Mouse (Mus musculus) cerebellum, postnatal 36 days (tissue): ENCODE measurements around the gene Prpf3.
"Not testable (repeated sequence)": the region's sequence is repeated elsewhere in the genome, so short reads cannot be mapped to it uniquely, and the experiment has no call there.

Experiments used
- DNase-seq, 2 experiments: peaks; one replicate each; pipeline ENCODE4 v3.0.0; 2021 to 2022; ENCODE audit warnings: mixed read lengths in 2 of 2

Prpf3 gene

DNA sequence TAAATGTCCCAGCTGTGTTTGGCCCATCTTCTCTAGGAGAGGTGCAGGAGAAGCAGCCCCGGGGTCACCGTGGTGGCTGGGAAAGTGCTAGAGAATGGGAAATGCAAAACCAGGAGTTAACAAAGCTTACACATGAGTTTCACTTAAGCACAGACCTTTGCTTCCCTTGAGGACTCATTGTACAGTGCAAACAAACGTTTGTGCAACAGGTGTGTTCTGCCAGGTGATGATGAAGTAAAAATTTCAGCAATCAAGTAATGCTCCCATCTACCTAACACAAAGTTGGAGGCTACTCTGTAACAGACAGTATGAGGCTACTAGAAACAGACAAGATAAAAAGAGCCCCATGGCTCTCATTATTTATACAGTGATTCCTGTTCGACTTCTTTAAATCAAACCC, 23.4 kb upstream of the Prpf3 start:
- no peak for DNase-seq

DNA sequence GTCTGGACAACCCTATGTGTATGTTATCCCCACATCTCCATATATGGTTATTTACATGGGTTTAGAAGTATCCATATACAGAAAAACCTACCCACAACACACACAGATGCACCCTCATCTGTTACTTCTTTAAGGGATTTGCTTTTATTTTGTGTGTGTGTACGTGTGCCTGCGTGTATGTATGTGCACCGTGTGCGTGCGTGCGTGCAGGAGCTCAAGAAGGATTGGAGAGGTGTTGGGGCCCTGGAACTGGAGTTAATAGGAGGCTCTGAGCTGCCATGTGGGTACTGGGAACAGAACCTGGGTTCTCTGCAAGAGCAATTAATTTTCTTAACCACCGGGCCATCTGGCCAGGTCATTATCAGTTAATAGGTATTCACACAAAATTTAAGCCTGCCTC, 16.4 kb upstream of the Prpf3 start:
- no peak for DNase-seq

DNA sequence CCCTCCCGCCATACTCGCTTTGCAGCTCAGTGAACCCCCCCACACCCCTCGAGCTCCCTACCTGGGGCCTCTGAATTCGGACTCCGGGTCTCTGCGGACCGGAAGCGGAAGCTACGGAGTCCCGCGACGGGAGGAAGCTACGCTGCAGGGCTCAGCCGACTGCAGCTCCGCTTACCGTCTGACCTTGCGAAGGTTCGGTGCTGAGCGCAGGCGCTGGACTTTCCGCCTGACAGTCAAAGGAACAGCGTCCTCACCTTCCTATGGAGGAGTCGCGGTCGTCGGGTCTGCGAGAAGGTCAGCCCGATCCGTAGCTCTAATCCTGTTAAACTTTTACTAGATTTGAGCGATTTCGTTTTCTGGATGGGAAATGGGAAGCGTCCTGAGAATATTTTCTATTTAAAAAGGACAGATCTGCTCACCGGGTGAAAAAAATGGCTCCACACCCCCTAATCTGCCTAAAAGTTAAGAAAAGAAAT, 15.7 kb upstream of the Prpf3 start, which contains the start of gene Mrps21:
TSS of gene Mrps21 (minus strand) at position 128 of the 476 bp plus-strand sequence.
- DNase-seq: peak; percentile 83 to 88

DNA sequence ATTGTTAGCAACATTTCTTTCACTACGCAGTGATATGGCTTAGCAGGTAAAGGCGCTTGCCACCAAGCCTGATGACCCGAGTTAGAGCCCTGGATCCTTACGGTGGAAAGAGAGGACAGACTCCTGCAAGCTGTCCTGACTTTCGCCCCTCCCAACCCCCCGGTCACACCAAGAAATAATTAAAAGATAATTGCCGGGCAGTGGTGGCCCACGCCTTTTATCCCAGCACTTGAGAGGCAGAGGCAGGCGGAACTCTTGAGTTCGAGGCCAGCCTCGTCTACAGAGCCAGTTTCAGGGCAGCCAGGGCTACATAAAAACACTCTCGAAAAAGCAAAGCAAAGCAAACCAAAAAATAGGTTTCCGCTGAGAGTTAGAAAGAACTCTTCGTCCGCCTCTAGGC, 15.3 kb upstream of the Prpf3 start:
- DNase-seq: no peak

DNA sequence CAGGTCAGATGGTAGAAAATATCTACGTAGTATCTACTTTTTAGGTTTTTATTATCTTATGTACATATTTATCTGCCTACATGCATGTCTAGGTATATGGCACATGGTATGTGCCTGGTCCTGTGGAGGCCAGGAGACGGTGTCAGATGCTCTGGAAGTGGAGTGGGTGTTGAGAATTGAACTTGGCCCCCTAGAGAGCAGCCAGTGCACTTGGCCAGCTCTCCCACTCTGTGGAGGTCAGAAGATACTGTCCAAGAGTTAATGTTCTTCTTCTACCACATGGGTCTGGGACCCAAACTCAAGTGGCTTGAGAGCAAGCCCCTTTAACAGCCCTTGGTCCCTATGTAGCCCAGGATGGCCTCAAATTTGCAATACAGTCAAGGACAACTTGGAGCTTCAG, 11.7 kb upstream of the Prpf3 start:
- DNase-seq: no peak

DNA sequence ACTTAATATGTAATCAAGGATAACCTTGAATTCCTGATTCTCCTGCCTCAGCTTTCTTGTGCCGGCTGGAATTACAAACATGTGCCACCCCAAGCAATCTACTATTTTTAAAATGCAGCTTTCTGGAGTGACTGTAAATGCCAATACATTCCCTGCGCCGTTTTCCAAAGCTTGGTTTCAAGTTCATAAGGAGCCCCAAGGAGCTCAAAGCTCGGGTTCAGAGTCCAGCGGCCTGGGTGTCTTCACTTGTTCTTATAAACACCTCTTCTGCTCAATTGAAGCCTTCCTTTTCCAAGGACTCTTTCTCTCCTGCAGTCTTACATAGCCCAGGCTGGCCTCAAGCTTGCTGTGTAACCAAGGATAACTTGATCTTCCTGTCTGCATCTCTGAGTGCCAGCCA, 10.4 kb upstream of the Prpf3 start:
- DNase-seq: no peak

DNA sequence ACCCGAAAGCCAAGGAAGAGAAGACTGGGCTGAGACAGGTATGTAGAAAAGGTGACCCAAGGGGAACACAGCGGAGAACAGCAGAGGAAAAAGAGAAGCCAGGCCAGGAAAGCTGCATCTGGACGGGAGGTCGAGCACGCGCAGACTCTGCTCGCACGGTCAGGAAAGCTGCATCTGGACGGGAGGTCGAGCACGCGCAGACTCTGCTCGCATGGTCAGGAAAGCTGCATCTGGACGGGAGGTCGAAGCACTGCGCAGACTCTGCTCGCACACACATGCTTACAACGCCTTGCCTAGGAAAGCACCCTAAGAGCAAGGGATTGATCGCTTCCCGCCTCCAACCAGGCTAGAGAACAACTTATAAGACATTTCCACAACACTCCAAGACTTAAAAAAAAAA, 9.9 kb upstream of the Prpf3 start:
- DNase-seq: no peak

DNA sequence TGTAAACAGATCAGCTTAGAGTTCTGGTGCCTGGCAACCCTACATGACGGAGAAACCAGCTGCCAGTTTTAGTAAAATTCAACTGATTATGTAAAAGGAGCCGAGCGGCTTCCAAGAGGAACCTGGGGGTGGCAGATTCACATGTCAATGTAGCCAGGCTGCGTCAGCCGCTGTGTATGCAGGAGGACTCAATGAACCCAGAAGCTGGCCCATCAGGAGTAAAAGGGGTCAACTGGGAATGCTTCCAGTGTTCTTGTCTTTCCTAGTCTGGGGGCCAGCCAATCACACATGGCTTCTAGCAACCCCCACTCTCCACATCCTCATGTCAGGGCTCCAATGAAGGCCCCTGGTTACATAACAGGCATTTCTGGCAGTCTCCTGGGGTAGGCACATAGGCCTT, 9.4 kb upstream of the Prpf3 start:
- DNase-seq: no peak

DNA sequence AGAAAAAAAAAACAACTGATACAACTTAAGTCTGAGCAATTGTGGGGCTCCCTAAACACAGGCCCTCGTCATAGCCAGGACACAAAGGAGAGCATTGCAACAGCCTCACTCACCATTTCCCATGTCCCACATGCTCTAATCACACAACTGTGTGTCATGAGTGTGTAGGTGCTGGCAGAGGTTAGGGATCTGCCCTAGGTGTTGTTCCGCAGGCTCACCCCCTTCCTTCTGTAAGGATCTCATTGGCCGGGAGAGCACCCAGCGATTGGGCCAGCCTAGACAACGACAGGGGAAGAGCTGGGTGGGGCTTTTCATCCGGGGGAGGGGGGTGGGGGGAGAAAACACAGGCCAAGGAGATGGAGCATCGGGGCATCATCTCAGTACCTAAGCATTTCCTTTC, 7.9 kb upstream of the Prpf3 start:
- DNase-seq: no peak

DNA sequence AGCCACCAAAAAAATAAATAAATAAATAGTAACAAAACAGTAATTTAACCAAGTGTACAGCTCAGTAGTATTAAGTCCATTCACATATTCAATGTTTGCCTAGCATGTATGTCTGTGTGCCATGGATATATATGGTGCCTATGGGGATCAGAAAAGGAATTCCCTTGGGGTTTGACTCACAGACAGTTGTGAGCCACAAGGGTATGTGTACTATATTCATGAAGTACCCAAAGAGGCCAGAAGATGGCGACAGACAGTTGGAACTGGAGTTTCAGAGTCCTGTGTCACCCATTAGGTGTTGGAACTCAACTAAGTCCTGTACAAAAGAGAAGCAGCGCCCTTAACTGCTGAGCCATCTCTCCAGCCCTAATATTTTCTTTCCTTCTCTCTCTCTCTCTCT, 6.1 kb upstream of the Prpf3 start:
- DNase-seq: peak in 1 of 2 experiments; percentile 72

DNA sequence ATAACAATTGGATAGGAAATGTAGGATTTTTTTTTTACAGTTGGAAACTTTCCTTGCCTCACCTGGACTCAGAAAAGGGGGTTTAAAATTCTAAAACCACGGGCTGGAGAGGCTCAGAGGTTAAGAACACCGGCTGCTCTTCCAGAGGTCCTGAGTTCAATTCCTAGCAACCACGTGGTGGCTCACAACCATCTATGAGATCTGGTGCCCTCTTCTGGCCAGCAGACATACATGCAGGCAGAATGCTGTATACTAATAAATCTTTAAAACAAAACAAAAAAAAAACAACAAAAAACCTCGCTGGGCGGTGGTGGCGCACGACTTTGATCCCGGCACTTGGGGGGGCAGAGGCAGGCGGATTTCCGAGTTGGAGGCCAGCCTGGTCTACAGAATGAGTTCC, 5.5 kb upstream of the Prpf3 start:
- no peak for DNase-seq

DNA sequence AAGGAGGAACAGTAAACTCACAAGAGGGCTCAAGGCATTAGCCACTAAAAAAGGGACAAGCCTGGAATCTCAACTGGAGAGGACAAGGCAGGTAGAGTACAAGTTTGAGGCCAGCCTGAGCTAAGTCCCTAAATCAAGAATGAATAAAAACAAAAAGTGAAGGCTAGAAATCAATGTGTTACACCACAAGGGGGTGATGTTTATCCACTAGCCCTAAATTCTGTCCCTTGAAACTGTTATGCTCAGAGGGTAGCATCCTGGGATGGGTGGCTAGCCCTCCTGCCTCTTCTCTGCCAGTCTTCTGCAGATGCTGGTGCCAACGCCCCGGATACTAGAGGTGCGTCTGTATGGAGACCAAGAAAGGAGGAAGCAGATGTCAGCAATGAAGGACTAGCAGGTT, 4.6 kb upstream of the Prpf3 start:
- DNase-seq: no peak

DNA sequence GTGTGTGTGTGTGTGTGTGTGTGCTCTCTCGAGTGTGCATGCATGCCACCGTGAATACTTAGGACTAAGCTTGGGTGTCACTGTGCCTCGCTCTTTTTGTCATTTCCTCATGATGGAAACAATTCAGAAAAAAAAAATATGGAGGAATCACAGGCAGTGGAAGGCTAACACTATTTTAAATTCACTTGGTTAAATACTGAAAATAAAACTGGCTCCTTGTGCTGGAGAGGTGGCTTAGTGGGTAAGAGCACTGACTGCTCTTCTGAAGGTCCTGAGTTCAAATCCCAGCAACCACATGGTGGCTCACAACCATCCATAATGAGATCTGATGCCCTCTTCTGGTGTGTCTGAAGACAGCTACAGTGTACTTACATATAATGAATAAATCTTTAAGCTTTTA, 2.6 kb upstream of the Prpf3 start:
- DNase-seq: not testable (repeated sequence)

DNA sequence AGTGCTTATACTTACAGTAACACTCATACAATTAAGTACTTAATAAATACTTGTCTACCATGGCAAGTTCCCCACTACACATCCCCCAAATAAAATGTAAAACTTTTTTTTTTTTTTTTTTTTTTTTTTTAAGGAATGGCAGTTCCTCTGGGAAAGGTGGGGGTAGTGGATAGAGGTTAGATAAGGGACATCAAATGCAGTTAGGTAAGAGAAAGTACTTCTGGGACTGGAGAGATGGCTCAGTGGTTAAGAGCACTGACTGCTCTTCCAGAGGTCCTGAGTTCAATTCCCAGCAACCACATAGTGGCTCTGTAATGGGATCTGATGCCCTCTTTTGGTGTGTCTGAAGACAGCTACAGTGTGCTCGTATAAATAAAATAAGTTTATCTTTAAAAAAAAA, 1.4 kb upstream of the Prpf3 start:
- not testable (repeated sequence) for DNase-seq

DNA sequence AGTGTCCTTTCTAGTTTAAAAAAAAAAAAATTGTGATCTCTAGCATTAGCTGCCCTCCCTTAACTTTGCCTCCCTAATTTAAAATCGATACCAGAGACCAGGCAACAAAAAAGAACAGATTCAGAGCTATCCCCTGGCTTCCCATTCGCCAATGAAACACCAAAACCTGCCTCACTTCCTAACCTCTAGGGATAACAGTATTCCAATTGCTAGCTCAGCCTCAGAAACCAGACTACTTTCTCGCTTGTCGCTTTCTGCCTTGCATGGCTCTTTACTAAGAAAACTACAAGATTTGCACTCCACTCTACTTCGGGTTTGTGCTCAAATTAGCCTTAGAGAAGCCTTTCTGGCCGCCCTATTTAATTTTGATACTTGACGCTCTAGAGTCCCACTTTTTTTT, 430 bp upstream of the Prpf3 start:
- DNase-seq: no peak

DNA sequence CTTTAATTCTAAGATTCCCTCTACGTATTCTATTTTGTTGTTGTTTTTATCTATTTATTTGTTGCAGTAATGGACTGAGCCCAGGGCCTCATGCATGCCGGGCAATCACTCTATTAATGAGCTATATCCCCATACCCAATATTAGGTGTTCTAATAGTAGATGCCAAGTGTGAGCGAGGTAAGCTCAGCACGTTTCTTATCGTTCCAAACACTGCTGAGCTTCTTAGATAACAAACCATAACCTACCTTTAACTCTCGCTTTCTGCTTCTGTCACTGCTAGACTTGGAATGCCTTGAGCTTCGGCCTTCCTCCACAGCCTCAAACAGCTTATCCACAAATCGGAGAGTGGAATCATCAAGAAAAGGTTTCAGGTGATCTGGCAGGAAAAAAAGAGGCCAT, 4.4 kb downstream of the Prpf3 start:
- no peak for DNase-seq

DNA sequence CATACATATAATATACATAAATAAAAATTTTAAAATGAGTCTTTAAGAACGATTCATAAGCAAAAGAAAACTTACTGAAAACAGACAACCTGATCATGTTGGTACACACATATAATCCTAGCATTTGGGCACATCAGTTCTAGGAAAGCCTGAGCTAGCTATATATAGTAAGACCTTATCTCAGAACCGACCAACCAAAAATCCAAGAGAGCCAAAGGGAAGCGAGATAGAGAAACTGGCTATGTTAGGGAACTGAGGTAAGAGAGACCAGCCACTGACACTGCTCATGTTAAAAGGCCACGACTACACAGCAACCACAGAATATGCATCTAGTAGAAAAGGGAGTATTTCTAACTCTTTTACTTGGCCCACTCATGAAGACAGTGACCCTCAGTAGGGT, 5.1 kb downstream of the Prpf3 start:
- no peak for DNase-seq

DNA sequence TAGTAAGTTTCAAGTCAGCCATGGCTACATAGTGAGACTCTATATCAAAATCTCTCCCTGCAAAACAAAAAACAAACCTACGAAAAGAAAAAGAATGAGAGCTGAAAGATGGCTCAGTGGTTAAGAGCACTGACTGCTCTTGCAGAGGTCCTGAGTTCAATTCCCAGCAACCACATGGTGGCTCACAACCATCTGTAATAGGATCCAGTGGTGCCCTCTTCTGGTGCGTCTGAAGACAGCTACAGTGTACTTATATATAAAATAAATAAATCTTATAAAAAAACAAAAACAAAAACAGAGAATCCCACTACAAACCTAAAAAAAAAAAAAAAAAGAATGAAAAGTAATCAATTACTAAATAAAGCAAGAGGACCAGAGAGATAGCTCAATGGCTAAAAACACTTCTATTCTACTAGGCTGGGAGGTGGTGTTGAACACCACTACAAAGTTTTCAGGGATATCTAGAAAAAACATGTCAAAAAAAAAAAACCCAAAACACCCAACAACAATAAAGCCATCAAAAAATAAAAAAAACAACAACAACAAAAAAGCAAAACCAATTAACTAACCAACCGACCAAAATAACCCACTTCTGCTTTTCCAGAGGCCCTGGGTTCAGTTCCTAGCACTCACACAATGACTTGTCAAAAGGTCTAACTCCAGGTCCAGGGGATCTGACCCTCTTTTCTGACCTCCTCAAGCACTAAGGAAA, 13.0 kb downstream of the Prpf3 start:
- DNase-seq: no peak

DNA sequence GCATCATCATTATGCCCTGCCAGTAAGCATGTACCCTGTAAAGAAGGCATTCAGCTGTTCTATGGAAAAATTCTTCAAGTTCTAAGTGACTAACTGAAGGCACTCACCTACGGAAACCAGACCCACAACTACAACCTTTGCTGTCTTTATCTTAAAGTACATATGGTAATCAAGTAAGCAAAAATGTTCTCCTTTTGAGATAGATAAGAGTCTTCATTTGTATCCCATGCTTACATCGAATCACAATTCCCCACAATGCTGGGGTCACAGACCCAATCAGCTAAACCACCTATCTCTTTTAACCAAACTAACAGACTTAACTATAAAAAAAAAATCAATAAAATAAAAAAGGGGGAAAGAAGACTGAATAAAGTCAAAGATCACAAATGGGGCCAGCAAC, 16.4 kb downstream of the Prpf3 start:
- no peak for DNase-seq

DNA sequence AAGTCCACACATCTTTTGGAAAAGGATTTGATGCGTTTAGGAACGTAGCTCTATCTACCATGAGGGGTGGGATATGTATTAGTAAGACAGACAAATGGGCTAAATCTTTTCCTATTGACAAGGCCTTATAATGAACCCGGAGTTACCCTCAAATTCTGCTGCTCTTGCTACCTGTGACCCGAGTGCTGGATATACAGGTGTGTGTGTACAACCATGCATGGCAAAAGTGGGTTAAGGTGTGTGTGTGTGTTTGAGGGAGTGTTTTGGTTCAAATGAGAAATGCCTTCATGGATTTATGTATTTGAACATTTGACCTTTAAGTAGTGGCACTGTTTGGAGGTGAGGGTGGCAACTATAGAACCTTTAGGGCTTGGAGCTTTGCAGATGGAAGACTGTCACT, 26.6 kb downstream of the Prpf3 start:
- DNase-seq: no peak

DNA sequence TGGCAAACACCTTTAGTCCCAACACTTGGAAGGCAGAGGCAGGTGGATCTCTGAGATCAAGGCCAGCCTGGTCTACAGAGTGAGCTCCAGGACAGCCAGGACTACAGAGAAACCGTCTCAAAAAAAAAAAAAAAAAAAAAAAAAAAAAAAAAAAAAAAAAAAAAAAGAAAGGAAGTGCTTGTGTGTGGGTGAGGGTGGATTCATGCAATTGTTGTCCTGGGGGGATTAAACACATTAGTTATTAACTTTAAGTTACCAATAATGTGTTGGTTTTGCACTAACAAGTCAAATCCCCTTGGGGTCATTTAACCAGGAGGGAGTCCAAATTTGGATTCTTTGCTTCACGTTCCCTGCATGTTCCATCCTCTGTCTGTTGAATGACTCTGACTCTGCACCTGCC, 29.4 kb downstream of the Prpf3 start:
- DNase-seq: no peak

DNA sequence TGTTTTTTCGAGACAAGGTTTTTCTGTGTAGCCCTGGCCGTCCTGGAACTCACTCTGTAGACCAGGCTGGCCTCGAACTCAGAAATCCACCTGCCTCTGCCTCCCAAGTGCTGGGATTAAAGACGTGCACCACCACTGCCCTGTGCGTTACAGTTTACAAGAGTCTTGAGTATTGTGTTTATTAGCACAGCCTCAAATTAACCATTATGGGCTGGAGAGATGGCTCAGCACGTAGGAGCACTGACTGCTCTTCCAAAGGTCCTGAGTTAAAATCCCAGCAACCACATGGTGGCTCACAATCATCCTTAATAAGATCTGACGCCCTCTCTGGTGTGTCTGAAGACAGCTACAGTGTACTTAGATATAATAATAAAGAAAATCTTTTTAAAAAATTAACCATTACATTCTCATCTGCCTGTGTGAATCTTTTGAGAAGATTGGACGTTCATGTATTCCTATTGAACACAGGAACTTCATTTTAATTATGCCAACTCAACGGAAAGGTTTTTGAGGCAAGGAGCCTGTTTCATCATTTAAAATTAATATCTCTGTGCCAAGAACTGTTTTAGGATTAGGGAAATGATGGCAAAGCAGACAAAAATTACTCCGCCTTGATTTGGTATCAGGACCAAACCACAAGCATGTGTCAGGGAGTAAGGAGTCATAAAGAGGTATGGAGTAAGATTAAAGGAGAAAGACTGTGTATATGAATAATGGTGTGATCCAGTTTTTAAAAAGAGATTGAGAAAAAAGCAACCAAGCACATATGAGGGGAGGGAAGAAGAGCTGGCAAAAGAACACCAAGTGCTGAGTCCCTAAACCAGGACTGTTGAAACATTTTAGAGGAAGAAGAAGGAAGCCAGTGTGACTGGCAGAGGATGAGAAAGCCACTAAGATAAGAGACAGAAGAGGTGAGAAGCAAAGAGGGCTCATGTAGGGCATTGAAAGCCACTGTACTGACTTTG, 35.4 kb downstream of the Prpf3 start:
- no peak for DNase-seq

DNA sequence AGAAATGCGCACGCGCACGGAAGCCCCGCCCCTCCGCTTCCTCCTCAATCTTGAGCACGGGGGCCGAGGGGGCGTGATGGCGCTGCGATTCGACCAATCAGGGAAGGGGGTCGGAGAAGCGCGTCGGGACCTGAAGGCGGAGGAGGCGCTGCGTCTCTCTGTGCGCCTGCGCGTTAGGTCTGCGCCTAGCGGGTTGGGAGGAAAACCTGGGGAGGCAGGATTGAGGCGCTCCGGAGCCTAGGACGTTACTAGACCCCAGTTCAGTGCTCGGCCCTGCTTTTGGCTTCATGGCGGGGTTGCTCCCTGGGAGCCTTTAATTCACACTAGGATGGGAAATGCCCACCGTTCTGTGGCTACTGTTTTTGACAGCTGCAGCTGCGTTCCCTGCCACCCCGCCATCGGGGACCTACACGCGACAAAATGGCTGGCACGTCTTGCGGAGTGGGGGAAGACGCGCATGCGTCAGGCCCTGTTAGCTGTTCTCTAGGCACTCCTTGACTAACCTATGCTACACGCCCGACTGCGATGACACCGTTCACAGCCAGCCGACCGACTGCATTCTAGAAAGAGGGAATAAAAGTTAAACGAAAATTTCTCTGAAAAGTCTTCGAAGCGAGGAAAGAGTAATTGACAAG, 36.2 kb downstream of the Prpf3 start:
- peak; percentile 100 for DNase-seq
